Mouse (Mus musculus): ENCODE results near the gene Med12l. TPM values are rescaled to one million over a fixed set of nuclear protein-coding genes. Genes with fewer than 3 reads are reported as not detected.

The Med12l gene
- total and polyA plus RNA-seq, 2 experiments = 1.4 TPM

GRCm38 (mm10) chr3:59155404-59155803 lies 149.8 kb downstream of the Med12l start:
- DNase-seq (ENCODE audit: extremely low read depth, low read depth, low spot score) = no peak

GRCm38 (mm10) chr3:59157048-59157447 lies 151.4 kb downstream of the Med12l start:
- H3K27me3 ChIP-seq (ENCODE audit: control insufficient read depth, insufficient read depth, low read length) = no peaks in the 10 kb centered on the region
- no peak for DNase-seq (ENCODE audit: extremely low read depth, low read depth, low spot score)
- no peaks in the 10 kb centered on the region for H3K79me2 ChIP-seq (ENCODE audit: control insufficient read depth, insufficient read depth, low read length)
- H3K27ac ChIP-seq (replicated peaks; ENCODE audit: insufficient read depth, low read depth, low read length) = no peak overlapping the region
- H3K4me1 ChIP-seq (ENCODE audit: control insufficient read depth, insufficient read depth, low read length) = no peaks in the 10 kb centered on the region
- H3K9ac ChIP-seq (ENCODE audit: low read depth, low read length) = no peak overlapping the region
- H3K4me3 ChIP-seq (ENCODE audit: insufficient read depth, low read depth, low read length) = no peak overlapping the region
- 88% methylated on average over 5 of the region's 5 CpGs for WGBS
- no peak for TF ChIP-seq POLR2A (IDR thresholded peaks at IDR 0.05; ENCODE audit: extremely low read depth, insufficient read depth, low read length)
- TF ChIP-seq CTCF (IDR thresholded peaks at IDR 0.05; ENCODE audit: low read depth, low read length) = no peak
- no peaks in the 10 kb centered on the region for H3K36me3 ChIP-seq (ENCODE audit: control insufficient read depth, insufficient read depth, low read length)

More at GRCm38 (mm10) chr3:59155404-59155803, 149.8 kb downstream of the Med12l start:
- no peak overlapping the region for H3K9ac ChIP-seq (ENCODE audit: low read depth, low read length)
- no peak overlapping the region for H3K4me3 ChIP-seq (ENCODE audit: insufficient read depth, low read depth, low read length)
- WGBS = 96% methylated on average over 6 of the region's 6 CpGs
- TF ChIP-seq POLR2A (IDR thresholded peaks at IDR 0.05; ENCODE audit: extremely low read depth, insufficient read depth, low read length) = no peak
- no peaks in the 10 kb centered on the region for H3K4me1 ChIP-seq (ENCODE audit: control insufficient read depth, insufficient read depth, low read length)
- no peak overlapping the region for H3K27ac ChIP-seq (replicated peaks; ENCODE audit: insufficient read depth, low read depth, low read length)
- H3K79me2 ChIP-seq (ENCODE audit: control insufficient read depth, insufficient read depth, low read length) = no peaks in the 10 kb centered on the region
- H3K36me3 ChIP-seq (ENCODE audit: control insufficient read depth, insufficient read depth, low read length) = no peaks in the 10 kb centered on the region
- H3K27me3 ChIP-seq (ENCODE audit: control insufficient read depth, insufficient read depth, low read length) = no peaks in the 10 kb centered on the region

- Histone ChIP-seq H3K9ac (ENCODE audit: low read depth, low read length) (no peak overlapping the region), H3K79me2 (ENCODE audit: control insufficient read depth, insufficient read depth, low read length) (no peaks in the 10 kb centered on the region), H3K36me3 (ENCODE audit: control insufficient read depth, insufficient read depth, low read length) (no peaks in the 10 kb centered on the region), H3K27me3 (ENCODE audit: control insufficient read depth, insufficient read depth, low read length) (no peaks in the 10 kb centered on the region), H3K4me1 (ENCODE audit: control insufficient read depth, insufficient read depth, low read length) (no peaks in the 10 kb centered on the region), H3K4me3 (ENCODE audit: insufficient read depth, low read depth, low read length) (no peak overlapping the region), H3K27ac (replicated peaks; ENCODE audit: insufficient read depth, low read depth, low read length) (no peak overlapping the region)
- 86% methylated on average over 1 of the region's 1 CpGs for WGBS
- no peak for TF ChIP-seq POLR2A (IDR thresholded peaks at IDR 0.05; ENCODE audit: extremely low read depth, insufficient read depth, low read length)
- no peak for DNase-seq (ENCODE audit: extremely low read depth, low read depth, low spot score)
These were observed 154.8 kb downstream of the Med12l start for GRCm38 (mm10) chr3:59160465-59160864.

- Histone ChIP-seq H3K36me3 (ENCODE audit: control insufficient read depth, insufficient read depth, low read length) (no peaks in the 10 kb centered on the region), H3K9ac (ENCODE audit: low read depth, low read length) (no peak overlapping the region), H3K27me3 (ENCODE audit: control insufficient read depth, insufficient read depth, low read length) (no peaks in the 10 kb centered on the region), H3K79me2 (ENCODE audit: control insufficient read depth, insufficient read depth, low read length) (no peaks in the 10 kb centered on the region), H3K27ac (replicated peaks; ENCODE audit: insufficient read depth, low read depth, low read length) (no peak overlapping the region), H3K4me1 (ENCODE audit: control insufficient read depth, insufficient read depth, low read length) (no peaks in the 10 kb centered on the region), H3K4me3 (ENCODE audit: insufficient read depth, low read depth, low read length) (no peak overlapping the region)
- 89% methylated on average over 2 of the region's 2 CpGs for WGBS
- no peak for DNase-seq (ENCODE audit: extremely low read depth, low read depth, low spot score)
- TF ChIP-seq POLR2A (IDR thresholded peaks at IDR 0.05; ENCODE audit: extremely low read depth, insufficient read depth, low read length) (no peak), CTCF (IDR thresholded peaks at IDR 0.05; ENCODE audit: low read depth, low read length) (no peak)
These were observed 161.9 kb downstream of the Med12l start for GRCm38 (mm10) chr3:59167417-59168054.

- no peak overlapping the region for H3K9ac ChIP-seq (ENCODE audit: low read depth, low read length)
- no peak overlapping the region for H3K27ac ChIP-seq (replicated peaks; ENCODE audit: insufficient read depth, low read depth, low read length)
- H3K27me3 ChIP-seq (ENCODE audit: control insufficient read depth, insufficient read depth, low read length) = no peaks in the 10 kb centered on the region
- H3K4me3 ChIP-seq (ENCODE audit: insufficient read depth, low read depth, low read length) = no peak overlapping the region
- no peaks in the 10 kb centered on the region for H3K79me2 ChIP-seq (ENCODE audit: control insufficient read depth, insufficient read depth, low read length)
- WGBS = 81% methylated on average over 6 of the region's 6 CpGs
- DNase-seq (ENCODE audit: extremely low read depth, low read depth, low spot score) = no peak
- H3K36me3 ChIP-seq (ENCODE audit: control insufficient read depth, insufficient read depth, low read length) = no peaks in the 10 kb centered on the region
- no peaks in the 10 kb centered on the region for H3K4me1 ChIP-seq (ENCODE audit: control insufficient read depth, insufficient read depth, low read length)
- TF ChIP-seq POLR2A (IDR thresholded peaks at IDR 0.05; ENCODE audit: extremely low read depth, insufficient read depth, low read length) = no peak
- TF ChIP-seq CTCF (IDR thresholded peaks at IDR 0.05; ENCODE audit: low read depth, low read length) = no peak
These were observed 162.9 kb downstream of the Med12l start for GRCm38 (mm10) chr3:59168476-59168875.

- Histone ChIP-seq H3K4me3 (ENCODE audit: insufficient read depth, low read depth, low read length) (no peak overlapping the region), H3K36me3 (ENCODE audit: control insufficient read depth, insufficient read depth, low read length) (no peaks in the 10 kb centered on the region), H3K9ac (ENCODE audit: low read depth, low read length) (no peak overlapping the region), H3K79me2 (ENCODE audit: control insufficient read depth, insufficient read depth, low read length) (no peaks in the 10 kb centered on the region), H3K27ac (replicated peaks; ENCODE audit: insufficient read depth, low read depth, low read length) (no peak overlapping the region), H3K27me3 (ENCODE audit: control insufficient read depth, insufficient read depth, low read length) (no peaks in the 10 kb centered on the region), H3K4me1 (ENCODE audit: control insufficient read depth, insufficient read depth, low read length) (no peaks in the 10 kb centered on the region)
- no peak for DNase-seq (ENCODE audit: extremely low read depth, low read depth, low spot score)
- 80% methylated on average over 4 of the region's 4 CpGs for WGBS
- TF ChIP-seq POLR2A (IDR thresholded peaks at IDR 0.05; ENCODE audit: extremely low read depth, insufficient read depth, low read length) = no peak
- TF ChIP-seq CTCF (IDR thresholded peaks at IDR 0.05; ENCODE audit: low read depth, low read length) = no peak
These were observed 163.6 kb downstream of the Med12l start for GRCm38 (mm10) chr3:59169215-59169614.

Data from liver, adult 2 months (tissue).